Mouse (Mus musculus) CH12.LX (cell line): ENCODE measurements around the gene Prr14l. TPM values are rescaled to one million over a fixed set of nuclear protein-coding genes. Genes with fewer than 3 reads are reported as not detected.

Experiments used
- DNase-seq: peaks from one replicate; pipeline ENCODE4 v3.0.0-alpha.2; 2013; ENCODE audit errors: extremely low read depth
- H3K27ac ChIP-seq: 2 replicates; pipeline ENCODE4 v1.5.1; 2012; ENCODE audit warnings: low read depth, mild to moderate bottlenecking, control low read depth, moderate library complexity; ENCODE audit not compliant: insufficient read depth
- H3K27me3 ChIP-seq: replicated peaks from 2 replicates; pipeline ENCODE3; 2012; ENCODE audit warnings: inconsistent platforms
- H3K36me3 ChIP-seq, 2 experiments: replicated peaks in 1 of 2; 2 replicates each; pipeline versions ENCODE3 to v1.6.1; 2012; ENCODE audit warnings: inconsistent platforms in 1 of 2, low read length in 1 of 2, mild to moderate bottlenecking in 1 of 2, mixed read lengths in 1 of 2, moderate library complexity in 1 of 2; ENCODE audit not compliant: control insufficient read depth in 1 of 2, insufficient read depth in 1 of 2
- H3K4me1 ChIP-seq, 2 experiments: 2 replicates each; pipeline ENCODE4 v1.6.1; 2012; ENCODE audit warnings: inconsistent platforms in 1 of 2, moderate library complexity in 1 of 2; ENCODE audit not compliant: insufficient read depth in 2 of 2, control insufficient read depth in 1 of 2
- H3K4me2 ChIP-seq: 2 replicates; pipeline ENCODE4 v1.6.1; 2012; ENCODE audit warnings: low read depth, mild to moderate bottlenecking, control low read depth; ENCODE audit not compliant: poor library complexity, insufficient read depth, severe bottlenecking
- H3K4me3 ChIP-seq, 3 experiments: fragments of 150-350 bp in 1 of 3; sonication (generic) in 1 of 3; replicated peaks in 1 of 3; 2 replicates each; pipeline versions ENCODE3 to v1.5.1; 2011 to 2012; ENCODE audit warnings: low read depth in 2 of 3, low read length in 2 of 3, mild to moderate bottlenecking in 2 of 3, moderate library complexity in 2 of 3, control low read depth in 1 of 3, improper control_type of control experiment in 1 of 3, inconsistent platforms in 1 of 3, mixed read lengths in 1 of 3; ENCODE audit not compliant: poor library complexity in 1 of 3
- H3K79me2 ChIP-seq: replicated peaks from 2 replicates; pipeline ENCODE4 v1.6.1; 2012; ENCODE audit warnings: mild to moderate bottlenecking, moderate library complexity; ENCODE audit not compliant: control insufficient read depth, poor library complexity, insufficient read depth, severe bottlenecking; ENCODE audit errors: extremely low read depth
- H3K9ac ChIP-seq: 2 replicates; pipeline ENCODE4 v1.6.1; 2012; ENCODE audit warnings: low read depth, mild to moderate bottlenecking, control low read depth, moderate library complexity; ENCODE audit not compliant: insufficient read depth
- H3K9me3 ChIP-seq: replicated peaks from 2 replicates; pipeline ENCODE3; 2012; ENCODE audit warnings: low read length, inconsistent platforms, mixed read lengths
- CHD1 ChIP-seq: IDR thresholded peaks from 2 replicates; pipeline ENCODE4 v1.6.1; 2012; ENCODE audit warnings: low read depth, low read length, improper control_type of control experiment, inconsistent platforms
- CTCF ChIP-seq, 2 experiments: IDR thresholded peaks in 1 of 2; conservative IDR thresholded peaks in 1 of 2; 2 replicates each; pipeline ENCODE4 v1.5.1; 2011 to 2012; ENCODE audit warnings: low read depth in 2 of 2, low read length in 2 of 2, improper control_type of control experiment in 1 of 2, inconsistent platforms in 1 of 2, mild to moderate bottlenecking in 1 of 2, moderate library complexity in 1 of 2
- E2F4 ChIP-seq: IDR thresholded peaks from 2 replicates; pipeline ENCODE4 v1.6.1; 2011; ENCODE audit warnings: low read depth, low read length, improper control_type of control experiment; ENCODE audit not compliant: insufficient replicate concordance
- EP300 ChIP-seq: IDR thresholded peaks from 2 replicates; pipeline ENCODE4 v1.6.1; 2011; ENCODE audit warnings: low read length, improper control_type of control experiment
- GABPA ChIP-seq: IDR thresholded peaks from 2 replicates; pipeline ENCODE4 v1.6.1; 2012; ENCODE audit warnings: low read depth, low read length, improper control_type of control experiment, inconsistent platforms; ENCODE audit not compliant: insufficient replicate concordance
- HCFC1 ChIP-seq: IDR thresholded peaks from 2 replicates; pipeline ENCODE4 v1.6.1; 2012; ENCODE audit warnings: low read depth, mild to moderate bottlenecking, inconsistent platforms, low read length, improper control_type of control experiment
- JUN ChIP-seq: IDR thresholded peaks from 2 replicates; pipeline ENCODE4 v1.6.1; 2011; ENCODE audit warnings: low read depth, mild to moderate bottlenecking, low read length, improper control_type of control experiment, moderate library complexity; ENCODE audit not compliant: insufficient read depth
- MAFK ChIP-seq: IDR thresholded peaks from 2 replicates; pipeline ENCODE4 v1.6.1; 2011; ENCODE audit warnings: low read length, improper control_type of control experiment; ENCODE audit not compliant: insufficient replicate concordance
- MAX ChIP-seq: IDR thresholded peaks from 2 replicates; pipeline ENCODE4 v1.6.1; 2011; ENCODE audit warnings: low read length, improper control_type of control experiment
- MEF2A ChIP-seq: IDR thresholded peaks from 2 replicates; pipeline ENCODE4 v1.6.1; 2014; ENCODE audit warnings: low read depth, mild to moderate bottlenecking, inconsistent platforms, low read length, improper control_type of control experiment, borderline replicate concordance
- MYC ChIP-seq: IDR thresholded peaks from 2 replicates; pipeline ENCODE4 v1.6.1; 2011; ENCODE audit warnings: low read depth, mild to moderate bottlenecking, improper control_type of control experiment, low read length
- NRF1 ChIP-seq: IDR thresholded peaks from 2 replicates; pipeline ENCODE4 v1.6.1; 2014; ENCODE audit warnings: low read depth, mild to moderate bottlenecking, inconsistent platforms, low read length, improper control_type of control experiment, moderate library complexity
- PAX5 ChIP-seq: IDR thresholded peaks from 2 replicates; pipeline ENCODE4 v1.6.1; 2012; ENCODE audit warnings: low read length, inconsistent platforms, mixed read lengths
- POLR2A ChIP-seq: IDR thresholded peaks from 2 replicates; pipeline ENCODE4 v1.6.1; 2011; ENCODE audit warnings: low read depth, mild to moderate bottlenecking, improper control_type of control experiment, low read length
- RAD21 ChIP-seq: IDR thresholded peaks from 2 replicates; pipeline ENCODE4 v1.6.1; 2011; ENCODE audit warnings: low read depth, mild to moderate bottlenecking, low read length, improper control_type of control experiment, moderate library complexity
- SIN3A ChIP-seq: IDR thresholded peaks from 2 replicates; pipeline ENCODE4 v1.6.1; 2012; ENCODE audit warnings: low read length, improper control_type of control experiment, inconsistent platforms
- SMC3 ChIP-seq: IDR thresholded peaks from 2 replicates; pipeline ENCODE4 v1.6.1; 2011; ENCODE audit warnings: low read depth, low read length, improper control_type of control experiment
- UBTF ChIP-seq: IDR thresholded peaks from 2 replicates; pipeline ENCODE4 v1.6.1; 2012; ENCODE audit warnings: low read depth, mild to moderate bottlenecking, inconsistent platforms, low read length, improper control_type of control experiment, moderate library complexity
- USF1 ChIP-seq: IDR thresholded peaks from 2 replicates; pipeline ENCODE4 v1.6.1; 2014; ENCODE audit warnings: low read depth, mild to moderate bottlenecking, inconsistent platforms, low read length, improper control_type of control experiment
- USF2 ChIP-seq: conservative IDR thresholded peaks from 2 replicates; pipeline ENCODE4 v1.6.1; 2011; ENCODE audit warnings: low read depth, low read length, improper control_type of control experiment
- ZMIZ1 ChIP-seq: IDR thresholded peaks from 2 replicates; pipeline ENCODE4 v1.6.1; 2012; ENCODE audit warnings: low read depth, mild to moderate bottlenecking, inconsistent platforms, low read length, improper control_type of control experiment
- dilution Hi-C: fragments of 300-500 bp; cut with MboI; formaldehyde crosslinking; loops from 2 replicates; pipeline ENCODE4 v1.14.3; 2020; ENCODE audit warnings: low sequenced_read_pairs; ENCODE audit not compliant: extremely low pct_unique_long_range_greater_than_20kb, extremely low pct_ligation_motif_present
- in situ Hi-C: fragments of 300-500 bp; cut with MboI; formaldehyde crosslinking; loops from 3 replicates; pipeline ENCODE4 v1.14.3; 2019; ENCODE audit warnings: low sequenced_read_pairs, low pct_ligation_motif_present, low pct_unique_long_range_greater_than_20kb, mixed read lengths
- polyA plus RNA-seq: library from polyadenylated mRNA; unstranded; fragments of >175 nt; gene quantifications from 2 replicates; pipeline ENCODE4 v1.2.1, GENCODE M21; 2012; ENCODE audit warnings: low read depth; ENCODE audit not compliant: insufficient read length
- total RNA-seq, 2 experiments: library from RNA; depleted of rRNA; stranded (reverse); fragments of 300-350 nt in 1 of 2; fragments of >200 nt in 1 of 2; gene quantifications; 2 replicates each; pipeline ENCODE4 v1.2.3; 2012 to 2014

Prr14l gene
- total and polyA plus RNA-seq, 3 experiments = 5.4 to 15.6 (median 14.5) TPM

- Histone ChIP-seq H3K27ac (no peak overlapping the region), H3K4me1 (peaks cover 0 to 4% of the 10 kb centered on the region in 2 experiments; a peak in 1 of 4 replicates), H3K9me3 (no peaks in the 10 kb centered on the region), H3K4me2 (no peak overlapping the region), H3K27me3 (no peaks in the 10 kb centered on the region), H3K4me3 (no peak overlapping the region), H3K36me3 (peaks cover 30 to 78% of the 10 kb centered on the region in 2 experiments), H3K79me2 (peaks cover 15% of the 10 kb centered on the region), H3K9ac (no peak overlapping the region)
- in situ Hi-C loops = no loop called here
- no peak for DNase-seq
- TF ChIP-seq SIN3A (no peak), USF2 (no peak), MAX (no peak), NRF1 (no peak), SMC3 (no peak), RAD21 (no peak), USF1 (no peak)
- dilution Hi-C loops = no loop called here
Measured at GRCm38 (mm10) chr5:32772361-32772760, 81.7 kb downstream of the Prr14l start.

GRCm38 (mm10) chr5:32767636-32768373 lies 86.3 kb downstream of the Prr14l start:
- no peak overlapping the region for H3K4me3 ChIP-seq
- no peaks in the 10 kb centered on the region for H3K9me3 ChIP-seq
- peaks cover 35 to 87% of the 10 kb centered on the region in 2 experiments for H3K36me3 ChIP-seq
- H3K27me3 ChIP-seq = no peaks in the 10 kb centered on the region
- H3K79me2 ChIP-seq = peaks cover 7% of the 10 kb centered on the region
- DNase-seq = no peak
- in situ Hi-C loops = no loop called here
- H3K4me1 ChIP-seq = no peaks in the 10 kb centered on the region
- H3K27ac ChIP-seq = no peak overlapping the region
- TF ChIP-seq UBTF (no peak), CTCF (conservative IDR thresholded peaks at IDR 0.05 in 1 of 2, IDR thresholded peaks at IDR 0.05 in 1 of 2; ENCODE audit: low read depth in 2 of 2, low read length in 2 of 2) (no peak), E2F4 (no peak), JUN (no peak), PAX5 (no peak), GABPA (no peak), EP300 (no peak), ZMIZ1 (no peak), POLR2A (no peak), HCFC1 (no peak), MEF2A (no peak), CHD1 (no peak), MYC (no peak), MAFK (no peak)
- dilution Hi-C loops = no loop called here
- no peak overlapping the region for H3K4me2 ChIP-seq
- H3K9ac ChIP-seq = no peak overlapping the region
